Mouse (Mus musculus) CH12.LX (cell line): Measurements from ENCODE around the gene Tfr2. TPM values are rescaled to one million over a fixed set of nuclear protein-coding genes. Genes with fewer than 3 reads are reported as not detected.

Experiments
- DNase-seq: peaks from one replicate; pipeline ENCODE4 v3.0.0-alpha.2; 2013; ENCODE audit errors: extremely low read depth
- H3K27ac ChIP-seq: 2 replicates; pipeline ENCODE4 v1.5.1; 2012; ENCODE audit warnings: low read depth, mild to moderate bottlenecking, control low read depth, moderate library complexity; ENCODE audit not compliant: insufficient read depth
- H3K27me3 ChIP-seq: replicated peaks from 2 replicates; pipeline ENCODE3; 2012; ENCODE audit warnings: inconsistent platforms
- H3K36me3 ChIP-seq, 2 experiments: replicated peaks in 1 of 2; 2 replicates each; pipeline versions ENCODE3 to v1.6.1; 2012; ENCODE audit warnings: inconsistent platforms in 1 of 2, low read length in 1 of 2, mild to moderate bottlenecking in 1 of 2, mixed read lengths in 1 of 2, moderate library complexity in 1 of 2; ENCODE audit not compliant: control insufficient read depth in 1 of 2, insufficient read depth in 1 of 2
- H3K4me1 ChIP-seq, 2 experiments: 2 replicates each; pipeline ENCODE4 v1.6.1; 2012; ENCODE audit warnings: inconsistent platforms in 1 of 2, moderate library complexity in 1 of 2; ENCODE audit not compliant: insufficient read depth in 2 of 2, control insufficient read depth in 1 of 2
- H3K4me2 ChIP-seq: 2 replicates; pipeline ENCODE4 v1.6.1; 2012; ENCODE audit warnings: low read depth, mild to moderate bottlenecking, control low read depth; ENCODE audit not compliant: poor library complexity, insufficient read depth, severe bottlenecking
- H3K4me3 ChIP-seq, 3 experiments: fragments of 150-350 bp in 1 of 3; sonication (generic) in 1 of 3; replicated peaks in 1 of 3; 2 replicates each; pipeline versions ENCODE3 to v1.5.1; 2011 to 2012; ENCODE audit warnings: low read depth in 2 of 3, low read length in 2 of 3, mild to moderate bottlenecking in 2 of 3, moderate library complexity in 2 of 3, control low read depth in 1 of 3, improper control_type of control experiment in 1 of 3, inconsistent platforms in 1 of 3, mixed read lengths in 1 of 3; ENCODE audit not compliant: poor library complexity in 1 of 3
- H3K79me2 ChIP-seq: replicated peaks from 2 replicates; pipeline ENCODE4 v1.6.1; 2012; ENCODE audit warnings: mild to moderate bottlenecking, moderate library complexity; ENCODE audit not compliant: control insufficient read depth, poor library complexity, insufficient read depth, severe bottlenecking; ENCODE audit errors: extremely low read depth
- H3K9ac ChIP-seq: 2 replicates; pipeline ENCODE4 v1.6.1; 2012; ENCODE audit warnings: low read depth, mild to moderate bottlenecking, control low read depth, moderate library complexity; ENCODE audit not compliant: insufficient read depth
- H3K9me3 ChIP-seq: replicated peaks from 2 replicates; pipeline ENCODE3; 2012; ENCODE audit warnings: low read length, inconsistent platforms, mixed read lengths
- CHD1 ChIP-seq: IDR thresholded peaks from 2 replicates; pipeline ENCODE4 v1.6.1; 2012; ENCODE audit warnings: low read depth, low read length, improper control_type of control experiment, inconsistent platforms
- E2F4 ChIP-seq: IDR thresholded peaks from 2 replicates; pipeline ENCODE4 v1.6.1; 2011; ENCODE audit warnings: low read depth, low read length, improper control_type of control experiment; ENCODE audit not compliant: insufficient replicate concordance
- ELF1 ChIP-seq: IDR thresholded peaks from 2 replicates; pipeline ENCODE4 v1.6.1; 2014; ENCODE audit warnings: low read depth, mild to moderate bottlenecking, inconsistent platforms, low read length, improper control_type of control experiment
- HCFC1 ChIP-seq: IDR thresholded peaks from 2 replicates; pipeline ENCODE4 v1.6.1; 2012; ENCODE audit warnings: low read depth, mild to moderate bottlenecking, inconsistent platforms, low read length, improper control_type of control experiment
- MAFK ChIP-seq: IDR thresholded peaks from 2 replicates; pipeline ENCODE4 v1.6.1; 2011; ENCODE audit warnings: low read length, improper control_type of control experiment; ENCODE audit not compliant: insufficient replicate concordance
- MAX ChIP-seq: IDR thresholded peaks from 2 replicates; pipeline ENCODE4 v1.6.1; 2011; ENCODE audit warnings: low read length, improper control_type of control experiment
- MAZ ChIP-seq: IDR thresholded peaks from 2 replicates; pipeline ENCODE4 v1.6.1; 2012; ENCODE audit warnings: low read depth, mild to moderate bottlenecking, inconsistent platforms, low read length, improper control_type of control experiment, moderate library complexity
- MYC ChIP-seq: IDR thresholded peaks from 2 replicates; pipeline ENCODE4 v1.6.1; 2011; ENCODE audit warnings: low read depth, mild to moderate bottlenecking, improper control_type of control experiment, low read length
- NRF1 ChIP-seq: IDR thresholded peaks from 2 replicates; pipeline ENCODE4 v1.6.1; 2014; ENCODE audit warnings: low read depth, mild to moderate bottlenecking, inconsistent platforms, low read length, improper control_type of control experiment, moderate library complexity
- POLR2A ChIP-seq: IDR thresholded peaks from 2 replicates; pipeline ENCODE4 v1.6.1; 2011; ENCODE audit warnings: low read depth, mild to moderate bottlenecking, improper control_type of control experiment, low read length
- POLR2AphosphoS2 ChIP-seq: IDR thresholded peaks from 2 replicates; pipeline ENCODE4 v1.6.1; 2011; ENCODE audit warnings: low read depth, low read length, improper control_type of control experiment
- SIN3A ChIP-seq: IDR thresholded peaks from 2 replicates; pipeline ENCODE4 v1.6.1; 2012; ENCODE audit warnings: low read length, improper control_type of control experiment, inconsistent platforms
- UBTF ChIP-seq: IDR thresholded peaks from 2 replicates; pipeline ENCODE4 v1.6.1; 2012; ENCODE audit warnings: low read depth, mild to moderate bottlenecking, inconsistent platforms, low read length, improper control_type of control experiment, moderate library complexity
- USF1 ChIP-seq: IDR thresholded peaks from 2 replicates; pipeline ENCODE4 v1.6.1; 2014; ENCODE audit warnings: low read depth, mild to moderate bottlenecking, inconsistent platforms, low read length, improper control_type of control experiment
- USF2 ChIP-seq: conservative IDR thresholded peaks from 2 replicates; pipeline ENCODE4 v1.6.1; 2011; ENCODE audit warnings: low read depth, low read length, improper control_type of control experiment
- ZC3H11A ChIP-seq: IDR thresholded peaks from 2 replicates; pipeline ENCODE4 v1.6.1; 2012; ENCODE audit warnings: low read depth, mild to moderate bottlenecking, inconsistent platforms, low read length, improper control_type of control experiment
- ZMIZ1 ChIP-seq: IDR thresholded peaks from 2 replicates; pipeline ENCODE4 v1.6.1; 2012; ENCODE audit warnings: low read depth, mild to moderate bottlenecking, inconsistent platforms, low read length, improper control_type of control experiment
- dilution Hi-C: fragments of 300-500 bp; cut with MboI; formaldehyde crosslinking; loops from 2 replicates; pipeline ENCODE4 v1.14.3; 2020; ENCODE audit warnings: low sequenced_read_pairs; ENCODE audit not compliant: extremely low pct_unique_long_range_greater_than_20kb, extremely low pct_ligation_motif_present
- in situ Hi-C: fragments of 300-500 bp; cut with MboI; formaldehyde crosslinking; loops from 3 replicates; pipeline ENCODE4 v1.14.3; 2019; ENCODE audit warnings: low sequenced_read_pairs, low pct_ligation_motif_present, low pct_unique_long_range_greater_than_20kb, mixed read lengths
- polyA plus RNA-seq: library from polyadenylated mRNA; unstranded; fragments of >175 nt; gene quantifications from 2 replicates; pipeline ENCODE4 v1.2.1, GENCODE M21; 2012; ENCODE audit warnings: low read depth; ENCODE audit not compliant: insufficient read length
- total RNA-seq, 2 experiments: library from RNA; depleted of rRNA; stranded (reverse); fragments of 300-350 nt in 1 of 2; fragments of >200 nt in 1 of 2; gene quantifications; 2 replicates each; pipeline ENCODE4 v1.2.3; 2012 to 2014

The Tfr2 gene
- total and polyA plus RNA-seq, 3 experiments = 0.67 to 2.2 (median 2.2) TPM

DNA sequence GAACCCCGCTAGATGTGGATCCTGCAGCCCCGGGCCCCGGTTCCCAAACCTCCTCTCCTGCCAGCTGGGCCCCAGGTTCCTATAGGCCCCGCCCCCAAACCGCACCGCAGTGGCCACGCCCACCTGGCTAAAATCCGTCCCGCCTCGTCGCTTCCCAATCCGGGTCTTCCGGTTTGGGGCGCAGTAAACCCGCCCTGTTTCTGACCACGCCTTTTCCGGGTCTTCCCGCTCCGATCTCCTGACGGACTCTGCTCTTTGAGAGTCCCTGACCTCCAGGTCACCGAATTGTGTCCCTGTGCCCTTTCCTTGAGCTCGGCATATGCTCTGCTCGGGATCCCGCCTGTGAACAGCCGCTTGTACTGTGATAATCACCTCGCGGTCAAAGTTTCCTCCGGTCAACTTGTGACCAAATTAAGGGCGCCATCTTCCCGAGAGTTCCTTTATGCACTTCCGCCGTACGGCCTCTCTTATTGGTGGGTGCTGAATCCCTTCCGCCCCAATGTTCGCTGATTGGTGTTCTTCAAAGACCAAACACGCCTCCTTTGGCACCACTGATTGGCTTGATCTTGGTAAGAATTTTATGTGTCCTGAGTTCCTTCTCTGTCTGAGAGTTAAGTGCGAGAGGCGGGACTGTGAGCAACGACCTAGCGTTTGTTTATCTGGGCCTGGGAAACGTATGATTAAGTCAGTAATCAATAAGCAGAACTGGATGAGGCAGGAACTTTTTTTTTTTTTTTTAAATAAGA is 31.2 kb downstream of the Tfr2 start, which contains the start of gene Mospd3 (continued):
- TF ChIP-seq ZMIZ1 (peak; percentile 89), MAX (no peak; the same call in 1 of the 2 replicates), ELF1 (peak; percentile 95), MAZ (0 out of 2 replicates have a peak, but pooled peaks have one; percentile 52), USF2 (no peak), E2F4 (peak; percentile 84; the same call in 1 of the 2 replicates), CHD1 (no peak; the same call in 1 of the 2 replicates), MAFK (peak; percentile 39; the same call in 1 of the 2 replicates), MYC (no peak; the same call in 1 of the 2 replicates), POLR2AphosphoS2 (peak; percentile 93), POLR2A (peak; percentile 83), ZC3H11A (no peak)

DNA sequence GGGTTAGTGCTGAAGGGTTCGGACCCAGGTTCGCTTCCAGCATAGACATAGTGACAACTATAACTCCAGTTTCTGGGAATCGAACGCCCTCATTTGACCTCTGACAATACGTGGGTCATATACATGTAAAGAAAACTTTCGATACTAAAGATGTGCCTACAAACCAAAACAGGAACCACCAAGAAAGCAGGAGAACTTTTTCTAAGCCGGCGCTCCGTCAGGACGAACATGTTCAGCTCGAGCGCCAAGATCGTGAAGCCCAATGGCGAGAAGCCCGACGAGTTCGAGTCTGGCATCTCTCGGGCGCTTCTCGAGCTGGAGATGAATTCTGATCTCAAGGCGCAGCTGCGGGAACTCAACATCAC is 31.7 kb downstream of the Tfr2 start:
- dilution Hi-C loops = no loop called here
- Histone ChIP-seq H3K27ac (no peak overlapping the region), H3K36me3 (peaks cover 12 to 33% of the 10 kb centered on the region in 2 experiments), H3K27me3 (no peaks in the 10 kb centered on the region), H3K4me1 (peaks cover 13 to 41% of the 10 kb centered on the region in 2 experiments), H3K4me2 (peak overlapping the region; percentile 74), H3K9me3 (no peaks in the 10 kb centered on the region), H3K79me2 (peaks cover 6% of the 10 kb centered on the region; the same call in 1 of the 2 replicates), H3K4me3 (peak overlapping the region; percentile 60 to 71 (median 65)), H3K9ac (peak overlapping the region; percentile 94)
- DNase-seq = peak; percentile 37
- in situ Hi-C loops = no loop called here
- TF ChIP-seq SIN3A = peak; percentile 49; the same call in 1 of the 2 replicates
- 0 out of 2 replicates have a peak, but pooled peaks have one; percentile 59 for TF ChIP-seq CHD1
- 0 out of 2 replicates have a peak, but pooled peaks have one; percentile 42 for TF ChIP-seq UBTF
- no peak for TF ChIP-seq HCFC1
- 0 out of 2 replicates have a peak, but pooled peaks have one; percentile 17 for TF ChIP-seq NRF1
- TF ChIP-seq USF1 = no peak
